Mouse (Mus musculus) Patski (cell line): ENCODE results near the gene Mrps5. TPM values are rescaled to one million over a fixed set of nuclear protein-coding genes. Genes with fewer than 3 reads are reported as not detected.

ENCODE experiments used
- ATAC-seq: fragments of 100-300 bp; one replicate; pipeline ENCODE4 v1.8.0; 2021
- CTCF ChIA-PET: fragments of 350-600 bp; sonication (Branson Sonifier 250); formaldehyde crosslinking; loops from one replicate; lab custom pipeline; 2022; ENCODE audit warnings: inconsistent platforms; lab: Charles Lee
- POLR2A ChIA-PET: fragments of 350-600 bp; sonication (Branson Sonifier 250); formaldehyde crosslinking; loops from one replicate; lab custom pipeline; 2022; ENCODE audit warnings: antibody characterized with exemption, inconsistent platforms; lab: Charles Lee
- DNase-seq: peaks from one replicate; pipeline ENCODE4 v3.0.0-alpha.2; 2011; ENCODE audit warnings: low read depth, low spot score
- H3K27me3 ChIP-seq: fragments of 371-371 bp; one replicate; pipeline ENCODE4 v1.5.1; 2021
- CTCF ChIP-seq: fragments of 100-300 bp; IDR thresholded peaks from one replicate; pipeline ENCODE4 v1.5.1; 2021
- in situ Hi-C: fragments of 300-500 bp; cut with MboI; formaldehyde crosslinking; loops from 3 replicates; pipeline ENCODE4 v1.11.1; 2018; ENCODE audit warnings: low pct_unique_long_range_greater_than_20kb, mixed read lengths
- polyA plus RNA-seq: library from polyadenylated mRNA; unstranded; gene quantifications from one replicate; pipeline ENCODE4 v1.2.3, GENCODE M21; 2021

The Mrps5 gene
- polyA plus RNA-seq: 87.4 TPM

DNA sequence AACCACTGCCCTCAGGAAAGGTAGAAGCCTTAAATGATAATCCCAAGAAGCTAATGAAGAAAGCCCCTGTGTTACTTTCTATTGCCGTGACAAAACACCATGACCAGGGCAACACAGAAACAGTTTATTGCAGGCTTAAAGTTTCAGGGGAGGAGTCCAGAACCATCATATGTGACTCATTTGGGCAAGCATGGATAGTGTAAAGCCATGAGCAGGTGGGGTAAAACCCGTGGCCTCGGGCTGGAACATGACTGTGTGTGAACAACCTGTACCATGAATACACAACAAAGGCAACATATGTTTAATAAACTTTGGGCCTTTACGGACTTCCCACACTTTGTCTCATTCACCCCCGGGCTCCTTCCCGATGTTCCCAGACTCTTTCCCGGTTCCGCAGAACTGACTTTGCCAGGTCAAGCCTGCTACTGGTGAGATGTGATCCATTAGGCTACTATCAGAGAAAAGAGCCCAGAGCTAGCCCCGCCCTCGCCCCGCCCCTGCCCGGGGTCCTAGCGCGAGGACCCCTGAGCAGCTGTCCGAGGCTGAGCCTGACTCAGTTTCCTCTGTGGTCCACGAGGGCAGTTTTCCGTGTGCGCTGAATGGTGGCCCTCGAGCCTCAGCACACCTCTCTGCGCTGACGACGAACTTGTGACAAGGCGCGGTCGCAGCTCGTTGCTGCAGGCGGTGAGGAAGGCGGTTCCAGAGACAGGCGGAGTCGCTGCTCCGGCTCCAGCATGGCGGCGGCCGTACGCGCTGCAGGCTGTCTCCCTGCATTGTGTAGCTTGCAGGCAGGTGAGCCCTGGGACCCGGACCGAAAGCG lies at the start of gene Mrps5, which contains the start of gene Zfp661:
Mrps5 (plus strand) TSS at position 529 of the 820 bp plus-strand sequence.
Zfp661 (minus strand) TSS at position 401 of the 820 bp plus-strand sequence.
- ChIA-PET CTCF (no interaction called here), POLR2A (interaction anchor here (0.6 kb wide), 1 partner anchor 151 kb away, joined by 3 read pairs; no protein-coding TSS in a partner anchor)
- peak; percentile 64 for ATAC-seq
- DNase-seq: peak; percentile 37
- H3K27me3 ChIP-seq: no peaks in the 10 kb centered on the region
- in situ Hi-C loops: no loop called here
- no peak for TF ChIP-seq CTCF

GRCm38 (mm10) chr2:127537548-127537947 lies 49.5 kb upstream of the Mrps5 start:
- TF ChIP-seq CTCF: no peak
- ChIA-PET CTCF (no interaction called here), POLR2A (no interaction called here)
- no peak for DNase-seq
- ATAC-seq: no peak
- peaks cover 41% of the 10 kb centered on the region for H3K27me3 ChIP-seq
- in situ Hi-C loops: no loop called here

DNA sequence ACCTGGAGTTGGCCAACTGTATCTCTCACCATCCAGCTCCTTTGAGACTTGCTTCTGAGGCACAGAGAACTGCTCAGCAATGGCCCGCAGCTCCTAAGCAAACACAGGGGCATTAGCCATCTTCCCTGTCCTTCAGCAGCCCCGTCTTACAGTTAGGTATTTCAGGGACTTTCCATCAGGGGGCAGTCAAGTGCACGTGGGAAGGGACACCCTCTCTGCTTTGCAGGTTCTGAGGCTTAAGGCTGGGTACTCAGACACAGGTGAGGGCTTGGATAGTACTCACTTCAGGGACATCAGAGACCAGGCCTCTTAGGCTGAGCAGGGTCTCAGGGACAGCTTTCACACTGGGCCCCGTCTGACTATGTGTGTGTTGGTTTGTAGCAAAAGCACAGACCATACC lies 47.5 kb upstream of the Mrps5 start:
- H3K27me3 ChIP-seq: peaks cover 52% of the 10 kb centered on the region
- POLR2A ChIA-PET: no interaction called here
- DNase-seq (no peak), ATAC-seq (no peak)
- TF ChIP-seq CTCF: no peak
- in situ Hi-C loops: no loop called here
- CTCF ChIA-PET: no interaction called here

GRCm38 (mm10) chr2:127541185-127541584 lies 45.8 kb upstream of the Mrps5 start, which contains the start of gene Prom2:
Gene Prom2 (minus strand): TSS chr2:127541467.
- DNase-seq (no peak), ATAC-seq (no peak)
- peaks cover 64% of the 10 kb centered on the region for H3K27me3 ChIP-seq
- CTCF ChIA-PET: no interaction called here
- no peak for TF ChIP-seq CTCF
- in situ Hi-C loops: no loop called here
- POLR2A ChIA-PET: no interaction called here

GRCm38 (mm10) chr2:127541697-127542096 lies 45.3 kb upstream of the Mrps5 start:
- peaks cover 66% of the 10 kb centered on the region for H3K27me3 ChIP-seq
- POLR2A ChIA-PET: no interaction called here
- in situ Hi-C loops: no loop called here
- CTCF ChIA-PET: no interaction called here
- DNase-seq (no peak), ATAC-seq (no peak)
- no peak for TF ChIP-seq CTCF

GRCm38 (mm10) chr2:127548342-127549074 lies 38.5 kb upstream of the Mrps5 start:
- no peak for TF ChIP-seq CTCF
- in situ Hi-C loops: no loop called here
- CTCF ChIA-PET: no interaction called here
- POLR2A ChIA-PET: interaction anchor here (0.7 kb wide), 1 partner anchor 197 kb away, joined by 3 read pairs; no protein-coding TSS in a partner anchor
- peaks cover 54% of the 10 kb centered on the region for H3K27me3 ChIP-seq
- DNase-seq: no peak
- ATAC-seq: no peak

GRCm38 (mm10) chr2:127549711-127550110 lies 37.3 kb upstream of the Mrps5 start:
- ChIA-PET CTCF (interaction anchor here (0.9 to 1.3 kb wide), 2 partner anchors 13 to 42 kb away, joined by 3 read pairs; no protein-coding TSS in a partner anchor), POLR2A (no interaction called here)
- DNase-seq (no peak), ATAC-seq (no peak)
- in situ Hi-C loops: loop anchor here (25.0 kb wide), 1 partner anchor 187 kb away; the partner anchor contains the start of gene Adra2b
- peaks cover 52% of the 10 kb centered on the region for H3K27me3 ChIP-seq
- TF ChIP-seq CTCF: no peak

- in situ Hi-C loops: loop anchor here (25.0 kb wide), 1 partner anchor 188 kb away; the partner anchor contains the start of gene Adra2b
- ATAC-seq: no peak
- no peak for TF ChIP-seq CTCF
- CTCF ChIA-PET: interaction anchor here (0.9 to 1.4 kb wide), 3 partner anchors 12 to 43 kb away, joined by 3 read pairs; no protein-coding TSS in a partner anchor
- DNase-seq: no peak
- POLR2A ChIA-PET: no interaction called here
- H3K27me3 ChIP-seq: peaks cover 51% of the 10 kb centered on the region
These were observed 36.6 kb upstream of the Mrps5 start for GRCm38 (mm10) chr2:127550446-127550845.

GRCm38 (mm10) chr2:127551078-127551477 lies 35.9 kb upstream of the Mrps5 start:
- CTCF ChIA-PET: interaction anchor here (1.4 kb wide), 1 partner anchor 28 kb away, joined by 3 read pairs; no protein-coding TSS in a partner anchor
- ATAC-seq: no peak
- in situ Hi-C loops: loop anchor here (25.0 kb wide), 1 partner anchor 189 kb away; the partner anchor contains the start of gene Adra2b
- TF ChIP-seq CTCF: peak; percentile 35
- POLR2A ChIA-PET: no interaction called here
- H3K27me3 ChIP-seq: peaks cover 50% of the 10 kb centered on the region
- no peak for DNase-seq
